Mouse (Mus musculus) liver, adult 2 months (tissue): ENCODE results near the gene Klhl28.

ENCODE experiments used
- CTCF ChIP-seq: fragments of 200-500 bp; IDR thresholded peaks from 2 replicates; pipeline ENCODE4 v1.5.1; 2011; ENCODE audit warnings: low read depth, low read length, control low read depth
- POLR2A ChIP-seq: fragments of 200-500 bp; IDR thresholded peaks from 2 replicates; pipeline ENCODE4 v1.6.1; 2011; ENCODE audit warnings: low read length, control low read depth; ENCODE audit not compliant: insufficient read depth; ENCODE audit errors: extremely low read depth

- TF ChIP-seq POLR2A (no peak), CTCF (no peak)
Measured at GRCm38 (mm10) chr12:64966101-64966631, 832 bp upstream of the Klhl28 start.
